Mouse (Mus musculus): ENCODE data around the gene Mcoln2.

The Mcoln2 gene

GRCm38 (mm10) chr3:146149156-146150057 lies at the start of gene Mcoln2:
Gene Mcoln2 (plus strand): TSS chr3:146149833.
- no peak for DNase-seq

- no peak for DNase-seq
These were observed 49.7 kb upstream of the Mcoln2 start for GRCm38 (mm10) chr3:146099925-146100324.

- no peak for DNase-seq
These were observed 47.6 kb upstream of the Mcoln2 start for GRCm38 (mm10) chr3:146102049-146102448.

- DNase-seq, result no peak
These were observed 42.4 kb upstream of the Mcoln2 start for GRCm38 (mm10) chr3:146107116-146107849.

- peak; percentile 61 for DNase-seq
These were observed 41.6 kb upstream of the Mcoln2 start, which contains the start of gene Wdr63 for GRCm38 (mm10) chr3:146107921-146108571. Gene Wdr63 (minus strand): TSS chr3:146108130.

- DNase-seq, result no peak
These were observed 40.7 kb upstream of the Mcoln2 start for GRCm38 (mm10) chr3:146108945-146109344.

- DNase-seq, result no peak
These were observed 39.3 kb upstream of the Mcoln2 start for GRCm38 (mm10) chr3:146110358-146110757.

GRCm38 (mm10) chr3:146110916-146111315 lies 38.7 kb upstream of the Mcoln2 start:
- no peak for DNase-seq

GRCm38 (mm10) chr3:146117258-146117996 lies 32.2 kb upstream of the Mcoln2 start, which contains the start of gene Mcoln3:
Gene Mcoln3 (plus strand): TSS chr3:146117450.
- no peak for DNase-seq

- no peak for DNase-seq
These were observed 31.6 kb upstream of the Mcoln2 start for GRCm38 (mm10) chr3:146117997-146118457.

- DNase-seq, result no peak
These were observed 28.1 kb upstream of the Mcoln2 start for GRCm38 (mm10) chr3:146121310-146122124.

GRCm38 (mm10) chr3:146122125-146122420 lies 27.6 kb upstream of the Mcoln2 start:
- no peak for DNase-seq

- no peak for DNase-seq
These were observed 26.7 kb upstream of the Mcoln2 start for GRCm38 (mm10) chr3:146122807-146123463.

- no peak for DNase-seq
These were observed 26.2 kb upstream of the Mcoln2 start for GRCm38 (mm10) chr3:146123464-146123825.

GRCm38 (mm10) chr3:146127205-146127604 lies 22.4 kb upstream of the Mcoln2 start:
- DNase-seq, result no peak

GRCm38 (mm10) chr3:146134834-146135233 lies 14.8 kb upstream of the Mcoln2 start:
- DNase-seq, result no peak

- DNase-seq, result no peak
These were observed 14.2 kb upstream of the Mcoln2 start for GRCm38 (mm10) chr3:146135417-146135816.

- DNase-seq, result no peak
These were observed 13.2 kb upstream of the Mcoln2 start for GRCm38 (mm10) chr3:146136422-146136821.

GRCm38 (mm10) chr3:146140276-146140675 lies 9.4 kb upstream of the Mcoln2 start:
- DNase-seq, result no peak

GRCm38 (mm10) chr3:146142523-146142922 lies 7.1 kb upstream of the Mcoln2 start:
- DNase-seq, result no peak

- DNase-seq, result no peak
These were observed 4.1 kb upstream of the Mcoln2 start for GRCm38 (mm10) chr3:146145501-146145900.
